Mouse (Mus musculus): ENCODE results near the gene Matn1. TPM values are rescaled to one million over a fixed set of nuclear protein-coding genes. Genes with fewer than 3 reads are reported as not detected.

The Matn1 gene
- polyA plus RNA-seq, 1 experiment from 2014 or later = not detected

- TF ChIP-seq CTCF (IDR thresholded peaks at IDR 0.05; ENCODE audit: low read depth) = no peak
- H3K27ac ChIP-seq (ENCODE audit: low read depth, low read length) = no peak overlapping the region
Measured at GRCm38 (mm10) chr4:130902289-130902781, 41.9 kb upstream of the Matn1 start.

GRCm38 (mm10) chr4:130905025-130905424 is 39.2 kb upstream of the Matn1 start:
- TF ChIP-seq CTCF (IDR thresholded peaks at IDR 0.05; ENCODE audit: low read depth) = no peak

More at GRCm38 (mm10) chr4:130902289-130902781, 41.9 kb upstream of the Matn1 start:
- 39% methylated on average over 8 of the region's 8 CpGs for WGBS
- Histone ChIP-seq H3K9ac (ENCODE audit: low read depth, low read length) (no peak overlapping the region), H3K4me3 (ENCODE audit: low read depth, low read length) (no peak overlapping the region), H3K36me3 (ENCODE audit: control insufficient read depth, insufficient read depth) (no peaks in the 10 kb centered on the region), H3K9me3 (ENCODE audit: control insufficient read depth) (no peaks in the 10 kb centered on the region), H3K4me2 (replicated peaks; ENCODE audit: low read depth) (no peak overlapping the region), H3K4me1 (replicated peaks; ENCODE audit: control insufficient read depth, insufficient read depth, low read length) (no peaks in the 10 kb centered on the region), H3K27me3 (replicated peaks; ENCODE audit: control insufficient read depth, insufficient read depth, low read length) (no peaks in the 10 kb centered on the region)
- ATAC-seq = no peak

GRCm38 (mm10) chr4:130905882-130906281 is 38.3 kb upstream of the Matn1 start:
- 82% methylated on average over 6 of the region's 6 CpGs for WGBS
- ATAC-seq = no peak
- no peak overlapping the region for H3K4me3 ChIP-seq (ENCODE audit: low read depth, low read length)

More at GRCm38 (mm10) chr4:130905025-130905424, 39.2 kb upstream of the Matn1 start:
- Histone ChIP-seq H3K27ac (ENCODE audit: low read depth, low read length) (no peak overlapping the region), H3K27me3 (replicated peaks; ENCODE audit: control insufficient read depth, insufficient read depth, low read length) (no peaks in the 10 kb centered on the region), H3K4me3 (ENCODE audit: low read depth, low read length) (no peak overlapping the region), H3K9ac (ENCODE audit: low read depth, low read length) (no peak overlapping the region), H3K4me1 (replicated peaks; ENCODE audit: control insufficient read depth, insufficient read depth, low read length) (no peaks in the 10 kb centered on the region), H3K4me2 (replicated peaks; ENCODE audit: low read depth) (no peak overlapping the region), H3K36me3 (ENCODE audit: control insufficient read depth, insufficient read depth) (no peaks in the 10 kb centered on the region), H3K9me3 (ENCODE audit: control insufficient read depth) (no peaks in the 10 kb centered on the region)
- ATAC-seq = no peak
- 62% methylated on average over 7 of the region's 7 CpGs for WGBS

GRCm38 (mm10) chr4:130906296-130906695 is 37.9 kb upstream of the Matn1 start:
- H3K4me2 ChIP-seq (replicated peaks; ENCODE audit: low read depth) = no peak overlapping the region
- no peak for ATAC-seq
- 46% methylated on average over 8 of the region's 8 CpGs for WGBS
- no peak overlapping the region for H3K9ac ChIP-seq (ENCODE audit: low read depth, low read length)
- H3K27me3 ChIP-seq (replicated peaks; ENCODE audit: control insufficient read depth, insufficient read depth, low read length) = no peaks in the 10 kb centered on the region
- TF ChIP-seq CTCF (IDR thresholded peaks at IDR 0.05; ENCODE audit: low read depth) = no peak
- H3K36me3 ChIP-seq (ENCODE audit: control insufficient read depth, insufficient read depth) = no peaks in the 10 kb centered on the region
- no peaks in the 10 kb centered on the region for H3K4me1 ChIP-seq (replicated peaks; ENCODE audit: control insufficient read depth, insufficient read depth, low read length)
- H3K27ac ChIP-seq (ENCODE audit: low read depth, low read length) = no peak overlapping the region
- H3K4me3 ChIP-seq (ENCODE audit: low read depth, low read length) = no peak overlapping the region
- no peaks in the 10 kb centered on the region for H3K9me3 ChIP-seq (ENCODE audit: control insufficient read depth)

More at GRCm38 (mm10) chr4:130905882-130906281, 38.3 kb upstream of the Matn1 start:
- Histone ChIP-seq H3K27me3 (replicated peaks; ENCODE audit: control insufficient read depth, insufficient read depth, low read length) (no peaks in the 10 kb centered on the region), H3K4me2 (replicated peaks; ENCODE audit: low read depth) (no peak overlapping the region), H3K9ac (ENCODE audit: low read depth, low read length) (no peak overlapping the region), H3K4me1 (replicated peaks; ENCODE audit: control insufficient read depth, insufficient read depth, low read length) (no peaks in the 10 kb centered on the region), H3K27ac (ENCODE audit: low read depth, low read length) (no peak overlapping the region), H3K9me3 (ENCODE audit: control insufficient read depth) (no peaks in the 10 kb centered on the region), H3K36me3 (ENCODE audit: control insufficient read depth, insufficient read depth) (no peaks in the 10 kb centered on the region)
- no peak for TF ChIP-seq CTCF (IDR thresholded peaks at IDR 0.05; ENCODE audit: low read depth)

- no peaks in the 10 kb centered on the region for H3K4me1 ChIP-seq (replicated peaks; ENCODE audit: control insufficient read depth, insufficient read depth, low read length)
- no peaks in the 10 kb centered on the region for H3K9me3 ChIP-seq (ENCODE audit: control insufficient read depth)
- H3K27me3 ChIP-seq (replicated peaks; ENCODE audit: control insufficient read depth, insufficient read depth, low read length) = no peaks in the 10 kb centered on the region
- no peaks in the 10 kb centered on the region for H3K36me3 ChIP-seq (ENCODE audit: control insufficient read depth, insufficient read depth)
- no peak overlapping the region for H3K9ac ChIP-seq (ENCODE audit: low read depth, low read length)
- H3K4me3 ChIP-seq (ENCODE audit: low read depth, low read length) = no peak overlapping the region
- H3K27ac ChIP-seq (ENCODE audit: low read depth, low read length) = no peak overlapping the region
- no peak for ATAC-seq
- no peak overlapping the region for H3K4me2 ChIP-seq (replicated peaks; ENCODE audit: low read depth)
- TF ChIP-seq CTCF (IDR thresholded peaks at IDR 0.05; ENCODE audit: low read depth) = no peak
- WGBS = 85% methylated on average over 19 of the region's 19 CpGs
Measured at GRCm38 (mm10) chr4:130907200-130908069, 36.8 kb upstream of the Matn1 start.

- Histone ChIP-seq H3K4me2 (replicated peaks; ENCODE audit: low read depth) (no peak overlapping the region), H3K36me3 (ENCODE audit: control insufficient read depth, insufficient read depth) (no peaks in the 10 kb centered on the region), H3K9ac (ENCODE audit: low read depth, low read length) (no peak overlapping the region), H3K4me3 (ENCODE audit: low read depth, low read length) (no peak overlapping the region), H3K9me3 (ENCODE audit: control insufficient read depth) (no peaks in the 10 kb centered on the region), H3K4me1 (replicated peaks; ENCODE audit: control insufficient read depth, insufficient read depth, low read length) (no peaks in the 10 kb centered on the region), H3K27me3 (replicated peaks; ENCODE audit: control insufficient read depth, insufficient read depth, low read length) (no peaks in the 10 kb centered on the region), H3K27ac (ENCODE audit: low read depth, low read length) (no peak overlapping the region)
- no peak for ATAC-seq
- no peak for TF ChIP-seq CTCF (IDR thresholded peaks at IDR 0.05; ENCODE audit: low read depth)
- WGBS = 92% methylated on average over 10 of the region's 10 CpGs
Measured at GRCm38 (mm10) chr4:130908133-130908532, 36.1 kb upstream of the Matn1 start.
